Mouse (Mus musculus) midbrain, embryonic 11.5 days (tissue): ENCODE data around the gene Pllp. TPM values are rescaled to one million over a fixed set of nuclear protein-coding genes. Genes with fewer than 3 reads are reported as not detected.

Source experiments
- ATAC-seq: fragments of 200-750 bp; cut with Nextera tagmentation; 2 replicates; pipeline ENCODE4 v1.8.0; 2017; ENCODE audit warnings: moderate TSS enrichment, moderate library complexity; ENCODE audit not compliant: low FRiP score
- DNase-seq: peaks from one replicate; pipeline ENCODE4 v3.0.0; 2015; ENCODE audit warnings: low spot score; ENCODE audit errors: missing footprints
- H3K27ac ChIP-seq: fragments of 300-500 bp; sonication (generic); 2 replicates; pipeline ENCODE4 v1.5.1; 2014; ENCODE audit warnings: low read depth, low read length
- H3K27me3 ChIP-seq: fragments of 300-500 bp; sonication (generic); 2 replicates; pipeline ENCODE4 v1.6.1; 2014; ENCODE audit warnings: mild to moderate bottlenecking, low read length, moderate library complexity, mixed read lengths; ENCODE audit not compliant: control insufficient read depth, insufficient read depth
- H3K36me3 ChIP-seq: fragments of 300-500 bp; sonication (generic); 2 replicates; pipeline ENCODE4 v1.6.1; 2014; ENCODE audit warnings: mild to moderate bottlenecking, low read length, moderate library complexity, mixed read lengths; ENCODE audit not compliant: control insufficient read depth, insufficient read depth
- H3K4me1 ChIP-seq: fragments of 300-500 bp; sonication (generic); 2 replicates; pipeline ENCODE4 v1.6.1; 2014; ENCODE audit warnings: low read length; ENCODE audit not compliant: control insufficient read depth, insufficient read depth
- H3K4me2 ChIP-seq: fragments of 300-500 bp; sonication (generic); 2 replicates; pipeline ENCODE4 v1.6.1; 2014; ENCODE audit warnings: mild to moderate bottlenecking, moderate library complexity
- H3K4me3 ChIP-seq: fragments of 300-500 bp; sonication (generic); 2 replicates; pipeline ENCODE4 v1.5.1; 2014; ENCODE audit warnings: low read depth, low read length
- H3K9ac ChIP-seq: fragments of 300-500 bp; sonication (generic); 2 replicates; pipeline ENCODE4 v1.6.1; 2014; ENCODE audit warnings: low read length
- H3K9me3 ChIP-seq: fragments of 300-500 bp; sonication (generic); 2 replicates; pipeline ENCODE4 v1.6.1; 2016; ENCODE audit warnings: low read length; ENCODE audit not compliant: control insufficient read depth
- WGBS: fragments of 180-500 bp; shearing (Covaris S2); extraction: QIAGEN DNeasy Blood & Tissue Kit; methylation state at CpG from one replicate; pipeline ENCODE4 v1.1.7; 2014; 5-methylcytosine and 5-hydroxymethylcytosine counted together
- polyA plus RNA-seq: library from polyadenylated mRNA; unstranded; fragments of >200 nt; fragmentation: Nextera tagmentation; extraction: Ambion mirVana; gene quantifications from 2 replicates; pipeline ENCODE4 v1.2.1, GENCODE M21; 2014

Pllp gene
- polyA plus RNA-seq, 1 experiment from 2014 or later: 0.66 TPM

DNA sequence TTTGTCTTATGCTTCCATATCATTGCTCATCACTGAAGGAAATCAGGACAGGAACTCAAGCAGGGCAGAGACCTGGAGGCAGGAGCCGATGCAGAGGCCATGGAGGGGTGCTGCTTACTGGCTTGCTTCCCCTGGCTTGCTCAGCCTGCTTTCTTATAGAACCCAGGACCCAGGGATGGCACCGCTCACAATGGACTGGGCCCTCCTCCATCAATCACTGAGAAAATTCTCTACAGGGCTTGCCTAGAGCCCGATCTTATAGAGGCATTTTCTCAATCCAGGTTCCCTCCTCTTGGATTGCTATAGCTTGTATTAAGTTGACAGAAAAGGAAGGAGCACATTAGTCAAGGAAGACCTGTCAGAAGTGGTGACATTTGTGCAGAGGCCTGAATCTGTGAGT is 488 bp upstream of the Pllp start:
- Histone ChIP-seq H3K9ac (no peak overlapping the region), H3K36me3 (no peaks in the 10 kb centered on the region), H3K4me3 (no peak overlapping the region), H3K4me2 (no peak overlapping the region), H3K9me3 (no peaks in the 10 kb centered on the region), H3K27me3 (peaks cover 44% of the 10 kb centered on the region), H3K27ac (no peak overlapping the region), H3K4me1 (peaks cover 10% of the 10 kb centered on the region)
- no peak for ATAC-seq
- DNase-seq: peak; percentile 69
- 52% methylated on average over 3 of the region's 3 CpGs for WGBS

DNA sequence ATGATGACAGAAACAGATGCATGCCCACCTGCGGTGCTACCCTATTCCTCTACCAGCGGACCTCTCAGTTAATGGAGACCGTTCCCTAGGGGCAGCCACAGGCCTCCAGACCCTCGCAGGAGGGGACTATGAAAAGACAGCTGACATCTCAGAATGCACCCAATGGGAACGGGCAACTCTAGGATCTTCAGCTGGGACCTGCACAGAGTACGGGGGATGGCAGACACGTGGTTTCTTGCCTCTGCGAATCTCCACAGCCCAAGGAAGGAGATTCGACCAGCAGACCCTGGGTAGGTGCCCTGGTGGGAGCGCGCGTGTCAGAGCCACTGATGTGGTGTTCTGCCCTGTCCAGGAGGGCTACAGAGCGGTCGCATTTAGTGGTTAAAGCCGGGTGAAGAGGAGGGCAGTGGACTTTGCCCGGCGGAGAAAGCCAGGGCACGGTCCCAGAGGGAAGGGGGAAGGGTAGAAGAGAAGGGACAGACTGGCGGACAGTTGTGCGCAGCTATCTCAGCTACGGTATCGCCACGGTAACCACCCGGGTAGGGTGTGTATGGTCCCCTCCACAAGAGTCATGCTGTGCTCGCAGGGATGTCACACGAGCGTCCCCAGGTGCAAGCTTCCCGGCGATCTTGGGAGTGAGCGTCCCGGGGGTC is 611 bp downstream of the Pllp start:
- Histone ChIP-seq H3K27me3 (peaks cover 44% of the 10 kb centered on the region), H3K9me3 (no peaks in the 10 kb centered on the region), H3K4me2 (peak overlapping the region; percentile 56), H3K4me3 (peak overlapping the region; percentile 38), H3K4me1 (peaks cover 10% of the 10 kb centered on the region), H3K36me3 (no peaks in the 10 kb centered on the region), H3K9ac (peak overlapping the region; percentile 41), H3K27ac (no peak overlapping the region)
- WGBS: 1% methylated on average over 31 of the region's 31 CpGs
- peak; percentile 52 for ATAC-seq
- DNase-seq: peak; percentile 92

DNA sequence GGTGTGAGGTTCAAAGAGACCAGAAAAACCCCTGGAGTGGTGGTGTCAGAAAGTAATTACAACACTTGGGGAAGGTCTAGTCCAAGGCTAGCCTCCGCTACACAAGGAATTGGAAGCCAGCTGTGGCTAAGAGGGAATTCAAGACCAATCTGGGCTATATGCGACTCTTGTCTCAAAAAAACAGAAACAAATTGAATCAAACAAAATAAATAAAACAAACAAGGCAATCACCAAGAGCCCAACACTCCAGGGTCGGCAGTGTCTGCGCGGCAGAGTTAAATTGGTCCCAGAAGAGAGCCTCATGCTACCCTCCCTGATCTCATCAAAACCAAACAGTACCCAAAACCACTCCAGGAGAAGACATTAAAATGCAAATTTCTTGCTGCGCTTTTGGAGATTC is 1.4 kb downstream of the Pllp start:
- H3K9me3 ChIP-seq: no peaks in the 10 kb centered on the region
- WGBS: 4% methylated on average over 6 of the region's 6 CpGs
- H3K27ac ChIP-seq: no peak overlapping the region
- H3K27me3 ChIP-seq: peaks cover 44% of the 10 kb centered on the region
- no peak overlapping the region for H3K4me3 ChIP-seq
- peaks cover 10% of the 10 kb centered on the region for H3K4me1 ChIP-seq
- no peak overlapping the region; the same call in 1 of the 2 replicates for H3K4me2 ChIP-seq
- ATAC-seq (no peak), DNase-seq (peak; percentile 91)
- no peak overlapping the region for H3K9ac ChIP-seq
- H3K36me3 ChIP-seq: no peaks in the 10 kb centered on the region

DNA sequence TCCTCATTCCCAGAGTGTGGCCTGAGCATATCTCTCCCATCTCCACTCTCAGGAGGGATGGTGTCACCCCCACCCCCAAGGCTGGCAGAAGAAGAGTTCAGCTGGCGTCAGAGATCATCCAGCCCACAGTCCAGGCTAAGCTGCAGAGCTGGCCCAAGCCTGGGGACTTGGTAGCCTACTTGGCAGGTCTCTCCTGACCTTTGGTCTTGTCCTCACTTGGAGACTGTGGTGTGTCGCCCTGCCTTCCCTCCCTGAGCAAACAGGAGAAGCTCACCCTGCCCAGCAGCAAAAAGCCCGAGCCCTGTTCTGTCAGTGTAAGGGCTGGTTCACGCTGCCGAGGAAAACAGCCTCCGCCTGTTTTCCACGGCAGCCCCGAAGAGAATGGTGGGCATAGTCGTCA is 10.1 kb downstream of the Pllp start:
- Histone ChIP-seq H3K27me3 (no peaks in the 10 kb centered on the region), H3K4me1 (no peaks in the 10 kb centered on the region), H3K27ac (no peak overlapping the region), H3K4me3 (no peak overlapping the region), H3K9me3 (no peaks in the 10 kb centered on the region), H3K36me3 (no peaks in the 10 kb centered on the region), H3K4me2 (no peak overlapping the region), H3K9ac (no peak overlapping the region)
- no peak for ATAC-seq
- 77% methylated on average over 9 of the region's 9 CpGs for WGBS
- no peak for DNase-seq

DNA sequence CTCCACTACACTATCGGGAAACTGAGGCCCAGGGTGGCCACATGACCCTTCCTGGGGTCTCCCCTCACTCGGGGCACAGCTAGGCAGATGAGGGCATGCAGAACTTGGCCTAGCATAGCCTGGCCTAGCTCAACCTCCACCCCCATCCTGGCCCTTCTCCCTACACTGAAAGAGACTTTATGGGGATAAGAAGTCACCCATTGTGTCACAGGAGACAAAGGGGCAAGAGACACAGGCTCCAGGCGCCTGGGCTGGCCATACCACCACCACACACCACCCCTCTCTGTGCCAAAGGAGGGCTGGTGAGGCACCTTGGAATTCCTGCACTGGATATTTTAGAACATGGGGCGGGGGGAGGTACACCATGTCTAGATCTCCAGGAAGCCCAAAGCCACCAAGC is 11.8 kb downstream of the Pllp start:
- 72% methylated on average over 4 of the region's 4 CpGs for WGBS
- H3K4me3 ChIP-seq: no peak overlapping the region

DNA sequence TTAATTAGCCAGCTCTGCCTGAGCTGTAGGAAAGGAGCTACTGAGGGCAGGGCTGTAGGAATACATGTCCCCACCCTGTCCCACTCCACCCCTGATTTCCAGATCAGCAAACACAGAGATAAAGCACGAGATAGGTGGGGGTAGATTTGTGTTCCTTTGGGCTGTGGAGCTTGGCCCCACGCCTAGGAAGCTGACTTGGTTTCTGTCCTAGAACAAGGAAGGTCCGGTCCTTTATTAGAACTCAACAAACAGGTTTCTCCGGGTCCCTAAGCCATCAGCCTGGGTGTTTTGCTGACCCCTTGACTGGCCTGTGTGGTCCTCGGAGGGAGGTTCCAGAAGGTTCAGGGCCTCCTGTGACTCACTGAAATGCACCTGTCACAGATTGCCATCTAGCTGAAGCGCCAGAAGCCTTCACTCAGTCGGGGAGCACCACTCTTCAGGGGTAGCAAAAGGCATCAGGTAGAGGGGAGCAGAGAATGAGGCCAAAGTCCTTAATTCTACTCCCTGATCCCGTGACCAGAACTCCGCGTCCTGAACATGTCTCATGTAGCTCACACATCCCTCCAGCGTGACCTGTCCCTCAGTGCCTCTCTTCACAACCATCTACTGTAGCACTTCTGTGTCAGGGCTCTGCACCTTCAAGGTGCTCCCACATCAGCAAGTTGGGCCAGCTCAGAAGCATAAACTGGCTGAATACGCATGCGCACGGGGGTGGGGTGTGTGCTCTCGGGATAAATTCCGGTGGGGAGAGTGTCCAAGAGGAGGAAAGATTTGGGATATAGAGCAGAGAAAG is 13.2 kb downstream of the Pllp start:
- whole genome bisulfite sequencing: 85% methylated on average over 16 of the region's 16 CpGs
- Histone ChIP-seq H3K4me1 (no peaks in the 10 kb centered on the region), H3K36me3 (no peaks in the 10 kb centered on the region), H3K9ac (no peak overlapping the region), H3K27me3 (no peaks in the 10 kb centered on the region), H3K27ac (no peak overlapping the region), H3K9me3 (peaks cover 3% of the 10 kb centered on the region; the same call in 1 of the 2 replicates), H3K4me2 (no peak overlapping the region), H3K4me3 (no peak overlapping the region)
- DNase-seq (no peak), ATAC-seq (no peak)

More for the DNA sequence above, 11.8 kb downstream of the Pllp start:
- no peak overlapping the region for H3K9ac ChIP-seq
- H3K27ac ChIP-seq: no peak overlapping the region
- ATAC-seq (no peak), DNase-seq (no peak)
- H3K9me3 ChIP-seq: peaks cover 3% of the 10 kb centered on the region; the same call in 1 of the 2 replicates
- no peaks in the 10 kb centered on the region for H3K4me1 ChIP-seq
- no peaks in the 10 kb centered on the region for H3K27me3 ChIP-seq
- H3K4me2 ChIP-seq: no peak overlapping the region
- no peaks in the 10 kb centered on the region for H3K36me3 ChIP-seq

DNA sequence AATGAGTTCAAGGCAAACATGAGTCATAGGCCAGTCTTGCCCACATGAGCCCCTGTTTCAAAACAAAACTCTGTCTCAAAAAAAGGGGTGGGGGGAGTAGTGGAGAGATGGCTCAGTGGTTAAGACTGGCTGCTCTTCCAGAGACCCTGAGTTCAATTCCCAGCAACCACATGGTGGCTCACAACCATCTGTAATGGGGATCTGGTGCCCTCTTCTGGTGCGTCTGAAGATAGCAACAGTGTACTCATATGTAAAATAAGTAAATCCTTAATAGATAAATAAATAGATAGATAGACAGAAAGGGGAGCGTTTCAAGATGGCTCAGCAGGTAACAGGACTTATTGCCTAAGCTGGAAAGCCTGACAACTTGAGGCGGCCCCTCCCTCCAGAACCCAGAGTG is 15.7 kb downstream of the Pllp start:
- Histone ChIP-seq H3K27me3 (no peaks in the 10 kb centered on the region), H3K27ac (no peak overlapping the region), H3K36me3 (no peaks in the 10 kb centered on the region), H3K4me2 (no peak overlapping the region), H3K4me3 (no peak overlapping the region), H3K9ac (no peak overlapping the region), H3K4me1 (no peaks in the 10 kb centered on the region), H3K9me3 (peaks cover 3% of the 10 kb centered on the region; the same call in 1 of the 2 replicates)
- ATAC-seq (no peak), DNase-seq (no peak)
- 87% methylated on average over 3 of the region's 3 CpGs for WGBS

DNA sequence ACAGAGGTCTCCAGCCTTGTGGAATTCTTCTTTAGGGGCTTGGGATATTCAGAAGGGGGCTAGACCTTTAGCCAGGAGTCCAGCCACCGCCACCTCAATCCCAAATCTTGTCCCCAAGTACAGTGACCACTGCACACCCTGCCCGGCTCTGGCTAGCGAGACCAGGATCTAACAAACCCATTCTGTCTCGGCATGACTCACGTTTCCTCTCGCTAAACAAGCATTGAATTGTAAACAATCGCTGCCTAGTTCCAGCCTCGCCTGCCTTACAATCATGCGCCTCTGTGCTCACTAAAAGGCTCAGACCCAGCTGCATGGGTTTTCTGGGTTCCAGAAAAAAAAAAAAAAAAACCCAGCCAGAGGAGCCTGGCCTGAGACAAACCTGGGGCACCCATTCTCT is 17.5 kb downstream of the Pllp start:
- no peak for ATAC-seq
- no peaks in the 10 kb centered on the region for H3K4me1 ChIP-seq
- H3K4me3 ChIP-seq: no peak overlapping the region
- DNase-seq: no peak
- H3K9me3 ChIP-seq: peaks cover 3% of the 10 kb centered on the region; the same call in 1 of the 2 replicates
- no peak overlapping the region for H3K9ac ChIP-seq
- H3K4me2 ChIP-seq: no peak overlapping the region
- no peak overlapping the region for H3K27ac ChIP-seq
- H3K27me3 ChIP-seq: no peaks in the 10 kb centered on the region
- 69% methylated on average over 9 of the region's 9 CpGs for WGBS
- H3K36me3 ChIP-seq: peaks cover 6% of the 10 kb centered on the region; the same call in 1 of the 2 replicates

DNA sequence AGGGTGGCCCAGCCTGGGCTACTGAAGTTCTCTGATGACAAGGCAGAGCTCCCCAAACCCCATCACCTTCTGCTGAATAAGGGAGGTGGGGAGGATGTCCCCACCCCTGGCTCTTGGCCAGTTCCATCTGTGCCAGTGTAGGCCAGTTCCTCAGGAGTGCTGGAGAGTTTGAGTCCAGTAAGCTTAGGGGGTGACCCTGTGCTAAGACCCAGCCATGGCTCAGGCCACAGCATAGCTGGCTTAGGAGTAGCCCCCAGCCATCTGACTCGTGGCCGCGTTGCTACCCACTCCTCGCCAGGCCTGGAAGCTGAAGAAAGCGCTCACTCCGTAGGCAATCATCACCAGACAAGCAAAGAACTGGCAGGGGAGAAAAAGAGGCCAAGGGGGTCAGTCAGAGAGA is 20.2 kb downstream of the Pllp start:
- H3K9ac ChIP-seq: no peak overlapping the region
- H3K4me1 ChIP-seq: no peaks in the 10 kb centered on the region
- DNase-seq: no peak
- peaks cover 3% of the 10 kb centered on the region; the same call in 1 of the 2 replicates for H3K9me3 ChIP-seq
- no peak overlapping the region for H3K4me3 ChIP-seq
- no peak overlapping the region for H3K27ac ChIP-seq
- WGBS: 87% methylated on average over 6 of the region's 6 CpGs
- ATAC-seq: peak; percentile 46; the same call in 1 of the 2 replicates
- H3K4me2 ChIP-seq: no peak overlapping the region
- H3K27me3 ChIP-seq: no peaks in the 10 kb centered on the region
- peaks cover 25% of the 10 kb centered on the region for H3K36me3 ChIP-seq
